Mouse (Mus musculus): ENCODE data around the gene Lats1. TPM values are rescaled to one million over a fixed set of nuclear protein-coding genes. Genes with fewer than 3 reads are reported as not detected.

Gene Lats1
- polyA plus RNA-seq (2015; fragmentation: Nextera tagmentation; extraction: Ambion mirVana): 10.4 and 10.8 TPM in 2 replicates

DNA sequence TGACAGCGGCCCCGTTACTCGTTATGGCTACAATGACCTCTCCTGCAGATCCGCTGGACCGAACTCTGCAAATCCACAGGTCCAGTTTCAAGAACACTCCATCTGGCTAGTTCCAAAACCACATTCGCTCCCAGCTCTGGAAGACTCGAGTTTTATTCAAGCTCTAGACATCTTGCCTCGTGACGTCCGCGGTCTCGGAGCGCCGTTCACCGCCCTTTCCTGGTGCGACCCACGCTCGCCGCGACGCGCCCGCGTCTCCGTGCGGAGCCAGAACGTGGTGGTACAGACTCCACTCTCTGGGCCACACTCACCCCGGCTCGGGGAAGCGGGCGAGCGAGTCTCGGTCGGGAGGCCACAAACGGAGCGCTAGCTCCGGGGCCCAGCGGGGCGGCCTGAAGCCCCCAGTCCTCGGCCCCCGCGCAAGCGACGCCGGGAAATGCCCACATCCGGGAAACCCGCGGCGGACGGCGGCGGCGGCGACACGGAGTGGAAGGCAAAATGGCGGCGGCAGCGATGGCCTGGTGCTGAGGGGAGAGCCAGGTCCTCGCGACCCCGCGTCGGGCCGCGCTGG, at the start of gene Lats1, which contains the start of gene Pcmt1:
Lats1 (plus strand) TSS at position 484 of the 571 bp plus-strand sequence.
Pcmt1 (minus strand) TSS at position 406 of the 571 bp plus-strand sequence.
- peaks cover 54% of the 10 kb centered on the region for H3K4me1 ChIP-seq (replicated peaks)
- H3K9me3 ChIP-seq: no peaks in the 10 kb centered on the region
- under 1% methylated on average over 56 of the region's 65 CpGs for WGBS
- peak within 1 kb of the TSS; percentile 97 for H3K27ac ChIP-seq
- peak; percentile 91 for ATAC-seq (ENCODE audit: low FRiP score)
- peaks cover 35% of the 10 kb centered on the region for H3K36me3 ChIP-seq
- no peaks in the 10 kb centered on the region for H3K27me3 ChIP-seq
- H3K9ac ChIP-seq: peak within 1 kb of the TSS; percentile 99
- peak within 1 kb of the TSS; percentile 77 for H3K4me2 ChIP-seq
- H3K4me3 ChIP-seq: peak within 1 kb of the TSS; percentile 100

GRCm38 (mm10) chr10:7640366-7640765, 40.6 kb upstream of the Lats1 start:
- H3K4me1 ChIP-seq (replicated peaks): no peaks in the 10 kb centered on the region
- no peaks in the 10 kb centered on the region for H3K27me3 ChIP-seq
- ATAC-seq (ENCODE audit: low FRiP score): no peak
- no peak overlapping the region for H3K4me2 ChIP-seq
- H3K4me3 ChIP-seq: no peak overlapping the region
- peaks cover 68% of the 10 kb centered on the region for H3K36me3 ChIP-seq
- no peaks in the 10 kb centered on the region for H3K9me3 ChIP-seq
- H3K9ac ChIP-seq: no peak overlapping the region
- WGBS: 94% methylated on average over 12 of the region's 12 CpGs
- no peak overlapping the region for H3K27ac ChIP-seq

DNA sequence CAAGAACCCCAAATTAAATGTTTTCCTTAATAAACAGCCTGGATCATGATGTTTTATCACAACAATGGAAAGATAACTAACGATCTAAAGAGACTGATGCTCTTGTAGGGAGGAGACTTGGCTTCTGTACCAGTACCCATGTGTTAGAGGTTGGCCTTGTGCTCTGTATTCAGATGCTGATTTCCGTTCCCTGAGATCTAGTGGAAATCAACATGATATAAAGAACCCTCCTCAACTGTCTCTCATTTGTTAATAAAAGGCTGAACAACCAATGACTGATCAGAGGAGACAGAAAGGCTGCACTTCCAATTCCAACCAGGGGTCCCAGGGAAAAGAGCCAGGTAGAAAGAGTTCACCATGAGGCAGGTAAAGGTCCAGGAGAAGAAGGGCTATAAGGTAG, 35.1 kb upstream of the Lats1 start:
- Histone ChIP-seq H3K4me2 (no peak overlapping the region), H3K4me3 (no peak overlapping the region), H3K9me3 (no peaks in the 10 kb centered on the region), H3K36me3 (peaks cover 54% of the 10 kb centered on the region), H3K4me1 (replicated peaks) (no peaks in the 10 kb centered on the region), H3K27ac (no peak overlapping the region), H3K27me3 (no peaks in the 10 kb centered on the region), H3K9ac (no peak overlapping the region)
- ATAC-seq (ENCODE audit: low FRiP score): no peak
- 90% methylated on average over 2 of the region's 2 CpGs for WGBS

DNA sequence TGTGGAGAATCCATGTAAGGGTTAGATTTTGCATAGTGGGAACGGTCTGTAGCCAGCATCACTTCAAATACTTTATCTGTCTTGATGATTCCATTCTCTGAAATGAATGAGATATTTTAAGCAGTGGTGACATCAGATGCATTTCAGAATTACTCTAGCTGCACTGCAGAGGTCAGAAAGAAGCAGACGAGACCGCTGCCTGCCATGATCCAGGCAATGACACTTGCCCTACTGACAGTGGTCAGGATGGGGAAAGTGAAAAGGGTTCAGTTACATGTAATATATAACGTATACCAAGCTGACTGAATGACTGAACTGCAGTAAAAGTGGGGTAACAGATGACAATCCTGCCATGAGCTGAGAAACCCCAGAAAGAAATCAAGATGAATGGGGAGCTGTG, 32.0 kb upstream of the Lats1 start:
- Histone ChIP-seq H3K4me2 (no peak overlapping the region), H3K27ac (no peak overlapping the region), H3K27me3 (no peaks in the 10 kb centered on the region), H3K4me1 (replicated peaks) (no peaks in the 10 kb centered on the region), H3K4me3 (no peak overlapping the region), H3K36me3 (peaks cover 31% of the 10 kb centered on the region), H3K9ac (no peak overlapping the region), H3K9me3 (no peaks in the 10 kb centered on the region)
- WGBS: 89% methylated on average over 4 of the region's 4 CpGs
- ATAC-seq (ENCODE audit: low FRiP score): no peak

GRCm38 (mm10) chr10:7651057-7651456, 30.0 kb upstream of the Lats1 start:
- WGBS: 95% methylated on average over 2 of the region's 2 CpGs
- no peaks in the 10 kb centered on the region for H3K9me3 ChIP-seq
- H3K36me3 ChIP-seq: peaks cover 23% of the 10 kb centered on the region
- no peak overlapping the region for H3K4me2 ChIP-seq
- H3K27ac ChIP-seq: no peak overlapping the region
- H3K4me3 ChIP-seq: no peak overlapping the region
- H3K27me3 ChIP-seq: no peaks in the 10 kb centered on the region
- H3K4me1 ChIP-seq (replicated peaks): no peaks in the 10 kb centered on the region
- no peak overlapping the region for H3K9ac ChIP-seq
- no peak for ATAC-seq (ENCODE audit: low FRiP score)

GRCm38 (mm10) chr10:7662471-7663141, 18.4 kb upstream of the Lats1 start:
- peak overlapping the region; percentile 90 for H3K4me3 ChIP-seq
- H3K4me1 ChIP-seq (replicated peaks): peaks cover 21% of the 10 kb centered on the region
- no peaks in the 10 kb centered on the region for H3K36me3 ChIP-seq
- no peaks in the 10 kb centered on the region for H3K9me3 ChIP-seq
- H3K27me3 ChIP-seq: no peaks in the 10 kb centered on the region
- peak; percentile 78 for ATAC-seq (ENCODE audit: low FRiP score)
- peak overlapping the region; percentile 95 for H3K27ac ChIP-seq
- H3K4me2 ChIP-seq: peak overlapping the region; percentile 79
- WGBS: under 1% methylated on average over 44 of the region's 44 CpGs
- peak overlapping the region; percentile 89 for H3K9ac ChIP-seq

GRCm38 (mm10) chr10:7663159-7664026, 17.6 kb upstream of the Lats1 start:
- H3K4me3 ChIP-seq: peak overlapping the region; percentile 90
- H3K4me1 ChIP-seq (replicated peaks): peaks cover 29% of the 10 kb centered on the region
- no peaks in the 10 kb centered on the region for H3K9me3 ChIP-seq
- H3K9ac ChIP-seq: peak overlapping the region; percentile 89
- H3K36me3 ChIP-seq: no peaks in the 10 kb centered on the region
- WGBS: under 1% methylated on average over 64 of the region's 64 CpGs
- ATAC-seq (ENCODE audit: low FRiP score): peak; percentile 95
- H3K27ac ChIP-seq: peak overlapping the region; percentile 95
- no peaks in the 10 kb centered on the region for H3K27me3 ChIP-seq
- peak overlapping the region; percentile 79 for H3K4me2 ChIP-seq

GRCm38 (mm10) chr10:7664027-7664526, 16.9 kb upstream of the Lats1 start:
- ATAC-seq (ENCODE audit: low FRiP score): no peak
- Histone ChIP-seq H3K4me2 (peak overlapping the region; percentile 79), H3K9ac (peak overlapping the region; percentile 89), H3K36me3 (no peaks in the 10 kb centered on the region), H3K27me3 (no peaks in the 10 kb centered on the region), H3K9me3 (no peaks in the 10 kb centered on the region), H3K4me1 (replicated peaks) (peaks cover 31% of the 10 kb centered on the region), H3K27ac (peak overlapping the region; percentile 95), H3K4me3 (peak overlapping the region; percentile 90)
- WGBS: 74% methylated on average over 6 of the region's 6 CpGs

- Histone ChIP-seq H3K4me1 (replicated peaks) (peaks cover 31% of the 10 kb centered on the region), H3K27me3 (no peaks in the 10 kb centered on the region), H3K9me3 (no peaks in the 10 kb centered on the region), H3K36me3 (peaks cover 2% of the 10 kb centered on the region; the same call in 1 of the 2 replicates), H3K4me2 (no peak overlapping the region), H3K4me3 (no peak overlapping the region), H3K9ac (no peak overlapping the region), H3K27ac (no peak overlapping the region)
- WGBS: 94% methylated on average over 1 of the region's 1 CpGs
- ATAC-seq (ENCODE audit: low FRiP score): no peak
These were observed 16.1 kb upstream of the Lats1 start for GRCm38 (mm10) chr10:7664889-7665288.

- peak within 1 kb of the TSS; percentile 62 for H3K27ac ChIP-seq
- WGBS: under 1% methylated on average over 24 of the region's 24 CpGs
- ATAC-seq (ENCODE audit: low FRiP score): peak; percentile 81
- H3K27me3 ChIP-seq: no peaks in the 10 kb centered on the region
- peaks cover 12% of the 10 kb centered on the region for H3K36me3 ChIP-seq
- no peaks in the 10 kb centered on the region for H3K9me3 ChIP-seq
- H3K9ac ChIP-seq: peak within 1 kb of the TSS; percentile 81
- H3K4me3 ChIP-seq: peak within 1 kb of the TSS; percentile 76
- peaks cover 19% of the 10 kb centered on the region for H3K4me1 ChIP-seq (replicated peaks)
- H3K4me2 ChIP-seq: peak within 1 kb of the TSS; percentile 81
These were observed 13.6 kb upstream of the Lats1 start, which contains the start of gene Nup43 for GRCm38 (mm10) chr10:7667342-7667802. Nup43 (plus strand) TSS chr10:7667503.

DNA sequence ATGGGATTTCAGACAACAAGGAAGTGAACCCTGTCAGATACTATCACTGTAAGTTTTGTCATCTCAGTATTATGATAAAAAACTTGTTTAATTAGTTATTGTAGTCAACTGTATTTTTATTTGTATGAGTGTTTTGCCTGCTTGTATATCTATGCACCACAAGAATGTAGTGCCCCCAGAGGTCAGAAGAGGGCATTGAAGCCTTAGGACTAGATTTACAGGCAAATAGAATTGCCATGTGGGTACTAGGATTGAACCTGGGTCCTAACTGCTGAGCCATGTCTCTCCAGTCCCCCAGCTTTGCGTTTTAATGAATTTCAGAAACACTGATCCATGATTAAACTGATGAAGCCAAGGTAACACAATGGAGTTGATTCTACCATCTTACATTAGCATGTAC, 7.3 kb upstream of the Lats1 start:
- Histone ChIP-seq H3K4me2 (no peak overlapping the region), H3K9ac (no peak overlapping the region), H3K4me1 (replicated peaks) (peaks cover 8% of the 10 kb centered on the region), H3K4me3 (no peak overlapping the region), H3K27ac (no peak overlapping the region), H3K36me3 (peaks cover 54% of the 10 kb centered on the region), H3K27me3 (no peaks in the 10 kb centered on the region), H3K9me3 (no peaks in the 10 kb centered on the region)
- 59% methylated on average over 1 of the region's 1 CpGs for WGBS
- ATAC-seq (ENCODE audit: low FRiP score): no peak

Measured in hindbrain, embryonic 13.5 days (tissue).